Mouse (Mus musculus): ENCODE data around the gene Gls. TPM values are rescaled to one million over a fixed set of nuclear protein-coding genes. Genes with fewer than 3 reads are reported as not detected.

Gene Gls
- polyA plus RNA-seq (2016; fragmentation: Nextera tagmentation; extraction: Ambion mirVana) = 18.2 and 21.5 TPM in 2 replicates

- no peaks in the 10 kb centered on the region for H3K9me3 ChIP-seq
- H3K36me3 ChIP-seq (replicated peaks) = no peaks in the 10 kb centered on the region
- peak within 1 kb of the TSS; percentile 92 for H3K4me3 ChIP-seq
- WGBS = under 1% methylated on average over 46 of the region's 46 CpGs
- peak; percentile 97 for DNase-seq (ENCODE audit: low spot score)
- peaks cover 23% of the 10 kb centered on the region for H3K4me1 ChIP-seq
- H3K27ac ChIP-seq (replicated peaks) = peak within 1 kb of the TSS; percentile 97
- peaks cover 13% of the 10 kb centered on the region for H3K27me3 ChIP-seq (replicated peaks; ENCODE audit: low read depth, poor library complexity, severe bottlenecking)
Measured at GRCm38 (mm10) chr1:52233143-52233713, at the start of gene Gls. Gene Gls, minus strand, starts transcription at chr1:52233232.

- no peak for DNase-seq (ENCODE audit: low spot score)
- H3K9me3 ChIP-seq = no peaks in the 10 kb centered on the region
- H3K27ac ChIP-seq (replicated peaks) = no peak overlapping the region
- no peak overlapping the region for H3K4me3 ChIP-seq
- no peaks in the 10 kb centered on the region for H3K4me1 ChIP-seq
- H3K36me3 ChIP-seq (replicated peaks) = no peaks in the 10 kb centered on the region
- 57% methylated on average over 7 of the region's 7 CpGs for WGBS
- H3K27me3 ChIP-seq (replicated peaks; ENCODE audit: low read depth, poor library complexity, severe bottlenecking) = no peaks in the 10 kb centered on the region
Measured at GRCm38 (mm10) chr1:52279831-52280595, 47.0 kb upstream of the Gls start.

GRCm38 (mm10) chr1:52279331-52279730, 46.3 kb upstream of the Gls start:
- H3K4me1 ChIP-seq = no peaks in the 10 kb centered on the region
- H3K27me3 ChIP-seq (replicated peaks; ENCODE audit: low read depth, poor library complexity, severe bottlenecking) = no peaks in the 10 kb centered on the region
- 52% methylated on average over 3 of the region's 3 CpGs for WGBS
- H3K9me3 ChIP-seq = no peaks in the 10 kb centered on the region
- DNase-seq (ENCODE audit: low spot score) = no peak
- H3K36me3 ChIP-seq (replicated peaks) = no peaks in the 10 kb centered on the region
- H3K27ac ChIP-seq (replicated peaks) = no peak overlapping the region
- H3K4me3 ChIP-seq = no peak overlapping the region

- Histone ChIP-seq H3K27ac (replicated peaks) (no peak overlapping the region), H3K4me3 (no peak overlapping the region), H3K36me3 (replicated peaks) (no peaks in the 10 kb centered on the region), H3K4me1 (no peaks in the 10 kb centered on the region), H3K9me3 (no peaks in the 10 kb centered on the region), H3K27me3 (replicated peaks; ENCODE audit: low read depth, poor library complexity, severe bottlenecking) (no peaks in the 10 kb centered on the region)
- WGBS = 71% methylated on average over 6 of the region's 6 CpGs
- no peak for DNase-seq (ENCODE audit: low spot score)
Measured at GRCm38 (mm10) chr1:52278073-52278472, 45.0 kb upstream of the Gls start.

GRCm38 (mm10) chr1:52274210-52274609, 41.2 kb upstream of the Gls start:
- Histone ChIP-seq H3K4me3 (no peak overlapping the region), H3K27ac (replicated peaks) (no peak overlapping the region), H3K9me3 (no peaks in the 10 kb centered on the region), H3K36me3 (replicated peaks) (no peaks in the 10 kb centered on the region), H3K4me1 (no peaks in the 10 kb centered on the region), H3K27me3 (replicated peaks; ENCODE audit: low read depth, poor library complexity, severe bottlenecking) (no peaks in the 10 kb centered on the region)
- 89% methylated on average over 3 of the region's 3 CpGs for WGBS
- no peak for DNase-seq (ENCODE audit: low spot score)

- 78% methylated on average over 5 of the region's 5 CpGs for WGBS
- Histone ChIP-seq H3K27me3 (replicated peaks; ENCODE audit: low read depth, poor library complexity, severe bottlenecking) (no peaks in the 10 kb centered on the region), H3K36me3 (replicated peaks) (no peaks in the 10 kb centered on the region), H3K4me3 (no peak overlapping the region), H3K27ac (replicated peaks) (no peak overlapping the region), H3K4me1 (no peaks in the 10 kb centered on the region), H3K9me3 (no peaks in the 10 kb centered on the region)
- DNase-seq (ENCODE audit: low spot score) = no peak
Measured at GRCm38 (mm10) chr1:52272018-52272678, 39.1 kb upstream of the Gls start.

GRCm38 (mm10) chr1:52270354-52270753, 37.3 kb upstream of the Gls start:
- Histone ChIP-seq H3K4me3 (no peak overlapping the region), H3K9me3 (no peaks in the 10 kb centered on the region), H3K4me1 (no peaks in the 10 kb centered on the region), H3K27ac (replicated peaks) (no peak overlapping the region), H3K36me3 (replicated peaks) (no peaks in the 10 kb centered on the region), H3K27me3 (replicated peaks; ENCODE audit: low read depth, poor library complexity, severe bottlenecking) (no peaks in the 10 kb centered on the region)
- no peak for DNase-seq (ENCODE audit: low spot score)
- 85% methylated on average over 9 of the region's 9 CpGs for WGBS

- no peaks in the 10 kb centered on the region for H3K36me3 ChIP-seq (replicated peaks)
- no peaks in the 10 kb centered on the region for H3K27me3 ChIP-seq (replicated peaks; ENCODE audit: low read depth, poor library complexity, severe bottlenecking)
- whole genome bisulfite sequencing = 85% methylated on average over 4 of the region's 4 CpGs
- no peaks in the 10 kb centered on the region for H3K9me3 ChIP-seq
- no peaks in the 10 kb centered on the region for H3K4me1 ChIP-seq
- H3K27ac ChIP-seq (replicated peaks) = no peak overlapping the region
- no peak overlapping the region for H3K4me3 ChIP-seq
- no peak for DNase-seq (ENCODE audit: low spot score)
Measured at GRCm38 (mm10) chr1:52269596-52269995, 36.6 kb upstream of the Gls start.

- no peaks in the 10 kb centered on the region for H3K9me3 ChIP-seq
Measured at GRCm38 (mm10) chr1:52268006-52268405, 35.0 kb upstream of the Gls start.

GRCm38 (mm10) chr1:52267606-52268005, 34.6 kb upstream of the Gls start:
- H3K4me3 ChIP-seq = no peak overlapping the region
- no peak overlapping the region for H3K27ac ChIP-seq (replicated peaks)
- H3K36me3 ChIP-seq (replicated peaks) = no peaks in the 10 kb centered on the region
- DNase-seq (ENCODE audit: low spot score) = peak; percentile 35
- H3K4me1 ChIP-seq = no peaks in the 10 kb centered on the region
- 52% methylated on average over 3 of the region's 3 CpGs for whole genome bisulfite sequencing
- H3K9me3 ChIP-seq = no peaks in the 10 kb centered on the region
- H3K27me3 ChIP-seq (replicated peaks; ENCODE audit: low read depth, poor library complexity, severe bottlenecking) = no peaks in the 10 kb centered on the region

More at GRCm38 (mm10) chr1:52268006-52268405, 35.0 kb upstream of the Gls start:
- no peak for DNase-seq (ENCODE audit: low spot score)
- no peak overlapping the region for H3K27ac ChIP-seq (replicated peaks)
- no peak overlapping the region for H3K4me3 ChIP-seq
- H3K4me1 ChIP-seq = no peaks in the 10 kb centered on the region
- H3K27me3 ChIP-seq (replicated peaks; ENCODE audit: low read depth, poor library complexity, severe bottlenecking) = no peaks in the 10 kb centered on the region
- WGBS = 92% methylated on average over 6 of the region's 6 CpGs
- H3K36me3 ChIP-seq (replicated peaks) = no peaks in the 10 kb centered on the region

GRCm38 (mm10) chr1:52265886-52266516, 33.0 kb upstream of the Gls start:
- no peak overlapping the region for H3K4me3 ChIP-seq
- H3K27me3 ChIP-seq (replicated peaks; ENCODE audit: low read depth, poor library complexity, severe bottlenecking) = no peaks in the 10 kb centered on the region
- H3K9me3 ChIP-seq = no peaks in the 10 kb centered on the region
- DNase-seq (ENCODE audit: low spot score) = no peak
- H3K4me1 ChIP-seq = no peaks in the 10 kb centered on the region
- H3K27ac ChIP-seq (replicated peaks) = no peak overlapping the region
- 80% methylated on average over 3 of the region's 3 CpGs for WGBS
- H3K36me3 ChIP-seq (replicated peaks) = no peaks in the 10 kb centered on the region

GRCm38 (mm10) chr1:52264290-52264689, 31.3 kb upstream of the Gls start:
- Histone ChIP-seq H3K4me1 (peaks cover under 1% of the 10 kb centered on the region; the same call in 1 of the 2 replicates), H3K9me3 (no peaks in the 10 kb centered on the region), H3K27ac (replicated peaks) (no peak overlapping the region), H3K27me3 (replicated peaks; ENCODE audit: low read depth, poor library complexity, severe bottlenecking) (no peaks in the 10 kb centered on the region), H3K36me3 (replicated peaks) (no peaks in the 10 kb centered on the region), H3K4me3 (no peak overlapping the region)
- 85% methylated on average over 3 of the region's 3 CpGs for WGBS
- DNase-seq (ENCODE audit: low spot score) = no peak

All from embryonic facial prominence, embryonic 10.5 days (tissue).